Mouse (Mus musculus) large intestine, adult 2 months (tissue): ENCODE results near the gene Gm6040. TPM values are rescaled to one million over a fixed set of nuclear protein-coding genes. Genes with fewer than 3 reads are reported as not detected.

ENCODE experiments used
- DNase-seq: peaks from one replicate; pipeline ENCODE4 v3.0.0-alpha.2; 2012; ENCODE audit warnings: low read depth, low spot score
- WGBS: fragments of 180-500 bp; shearing (Covaris S2); methylation state at CpG from one replicate; pipeline ENCODE4 v1.1.7; 2018; 5-methylcytosine and 5-hydroxymethylcytosine counted together
- polyA plus RNA-seq: library from polyadenylated mRNA; depleted of rRNA; stranded (reverse); fragments of >200 nt; gene quantifications from 2 replicates; pipeline ENCODE4 v1.2.3, GENCODE M21; 2012; rRNA removed

Gm6040 gene
- not detected in 2 replicates for polyA plus RNA-seq

- WGBS, result 76% methylated on average over 3 of the region's 3 CpGs
- DNase-seq, result no peak
Measured at GRCm38 (mm10) chr8:20921971-20922370, at the start of gene Gm6040. Gene Gm6040, minus strand, starts transcription at chr8:20922071.

GRCm38 (mm10) chr8:20964531-20964930, 42.7 kb upstream of the Gm6040 start:
- WGBS, result 59% methylated on average over 2 of the region's 2 CpGs
- no peak for DNase-seq

DNA sequence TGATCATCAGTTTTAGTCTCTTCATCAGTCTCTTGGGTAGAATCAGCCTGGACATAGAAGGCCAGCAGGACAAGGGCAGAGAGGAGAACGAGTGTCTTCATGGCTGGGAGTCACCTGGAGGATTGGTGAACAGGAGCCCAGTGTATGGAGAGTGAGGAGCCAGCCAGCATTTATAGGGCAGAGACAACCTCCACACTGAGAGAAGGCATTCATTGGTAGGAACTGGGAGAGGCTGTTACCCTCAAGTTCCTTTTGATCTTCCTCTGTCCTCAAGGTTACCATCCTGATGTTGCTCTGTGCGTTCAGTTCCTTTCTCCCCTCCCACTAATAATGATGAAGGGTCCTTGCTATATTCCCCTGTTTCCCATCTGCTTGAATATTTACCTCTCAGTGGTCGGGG, 22.7 kb upstream of the Gm6040 start, which contains the start of gene AY761185:
Gene AY761185, minus strand, starts transcription at position 101 of the 400 bp plus-strand sequence.
- 72% methylated on average over 3 of the region's 3 CpGs for WGBS
- DNase-seq, result no peak

DNA sequence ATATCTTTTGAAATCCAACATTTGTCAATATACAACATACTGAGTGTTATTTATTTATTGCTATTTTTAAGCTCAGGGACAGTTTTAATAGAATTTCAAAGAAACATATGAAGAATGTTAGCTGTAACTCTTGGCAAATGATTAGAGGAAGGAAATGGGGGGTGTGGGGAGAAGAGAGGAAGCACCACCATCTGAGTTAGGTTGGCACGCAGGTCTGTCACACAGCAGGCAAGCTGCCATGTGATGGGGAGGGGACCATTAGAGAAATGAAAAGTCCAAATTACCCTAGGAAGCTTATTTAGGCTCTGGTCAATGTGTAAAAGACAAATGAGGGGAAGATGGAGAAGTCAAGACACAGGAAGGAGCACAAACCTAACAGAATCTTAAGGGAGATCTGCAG, 9.6 kb downstream of the Gm6040 start:
- DNase-seq, result no peak
- WGBS, result 82% methylated on average over 1 of the region's 1 CpGs

DNA sequence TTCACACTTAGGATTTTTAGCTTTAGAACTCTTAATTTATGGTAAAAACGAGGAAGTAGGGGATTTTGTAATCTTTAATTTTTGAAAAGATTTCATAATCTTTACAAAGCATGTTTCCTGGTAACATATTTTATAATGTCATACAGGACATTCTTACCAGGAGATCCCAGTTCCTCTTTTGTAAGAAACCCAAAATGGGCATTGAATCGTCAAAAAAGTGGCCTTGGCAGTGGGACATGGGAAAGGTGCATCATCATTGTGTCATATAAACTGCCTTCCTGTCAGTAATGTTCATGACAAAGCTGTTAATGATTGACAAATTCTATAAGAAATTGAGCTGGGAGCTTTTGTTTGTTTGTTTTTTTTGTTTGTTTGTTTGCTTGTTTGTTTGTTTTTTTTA, 13.6 kb downstream of the Gm6040 start:
- 46% methylated on average over 2 of the region's 2 CpGs for WGBS
- no peak for DNase-seq

DNA sequence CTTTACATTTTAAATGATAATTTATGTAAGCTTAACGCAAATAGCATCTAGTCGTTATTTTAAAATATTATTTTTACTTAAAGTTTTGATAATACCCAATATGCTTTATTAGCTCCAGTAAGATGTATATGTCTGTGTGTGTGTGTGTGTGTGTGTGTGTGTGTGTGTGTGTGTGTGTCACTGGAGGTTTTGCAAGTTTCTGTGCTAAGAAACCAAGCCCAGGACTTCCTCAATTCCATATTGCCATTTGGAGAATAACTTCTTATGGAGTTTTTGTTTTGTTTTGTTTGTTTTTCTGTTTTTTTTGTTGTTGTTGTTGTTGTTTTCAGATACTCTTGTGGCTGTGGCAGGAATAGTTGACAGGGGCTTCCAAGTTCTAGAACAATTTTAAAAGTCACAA, 14.8 kb downstream of the Gm6040 start:
- DNase-seq, result no peak
- 92% methylated on average over 2 of the region's 2 CpGs for WGBS

- 33% methylated on average over 2 of the region's 2 CpGs for WGBS
- no peak for DNase-seq
Measured at GRCm38 (mm10) chr8:20902527-20902926, 19.3 kb downstream of the Gm6040 start, which contains the start of gene Gm15056. Gene Gm15056, minus strand, starts transcription at chr8:20902627.

DNA sequence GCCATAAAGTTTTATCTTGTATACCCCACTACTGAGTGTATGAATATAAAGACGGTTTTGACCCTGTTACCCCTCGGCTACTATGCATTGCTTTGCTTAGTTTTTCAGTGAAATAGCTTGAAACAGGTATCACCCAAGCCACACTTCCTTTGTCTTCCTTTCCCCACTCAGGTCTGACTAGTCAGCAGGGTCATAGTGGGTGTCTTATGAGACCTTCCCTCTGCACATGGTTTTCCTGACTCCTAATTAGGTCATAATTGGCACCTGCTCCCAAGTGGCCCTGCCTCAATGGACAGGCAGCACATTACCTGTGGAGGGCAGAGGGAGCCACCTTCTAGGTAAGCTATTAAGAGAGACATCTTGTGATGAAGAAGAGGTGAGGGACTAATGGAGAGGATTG, 29.5 kb downstream of the Gm6040 start, which contains the start of gene Defb33:
Gene Defb33, plus strand, starts transcription at position 301 of the 400 bp plus-strand sequence.
- DNase-seq, result no peak
- WGBS, result 83% methylated on average over 2 of the region's 2 CpGs

- DNase-seq, result no peak
Measured at GRCm38 (mm10) chr8:20874608-20875007, 47.3 kb downstream of the Gm6040 start.

More at GRCm38 (mm10) chr8:20874608-20875007, 47.3 kb downstream of the Gm6040 start:
- 29% methylated on average over 6 of the region's 6 CpGs for WGBS

Other genes with a start within 250 kb of the Gm6040 start
- gene Defb33, start 29.4 kb downstream of the Gm6040 start, polyA plus RNA-seq, result not detected in 2 replicates
- 0.94 TPM in 1 of 2 replicates, not detected in the other for gene Gm15056, start 19.4 kb downstream of the Gm6040 start, polyA plus RNA-seq
- gene AY761185, start 22.6 kb upstream of the Gm6040 start, polyA plus RNA-seq, result 1.0 TPM in 1 of 2 replicates, not detected in the other
- 11,975 TPM in 1 of 2 replicates, not detected in the other for gene Defa21, start 103.5 kb upstream of the Gm6040 start, polyA plus RNA-seq
- gene Defa23, start 133.0 kb upstream of the Gm6040 start, polyA plus RNA-seq, result 3,983 and 4,387 TPM in 2 replicates
- 17.6 and 759 TPM in 2 replicates for gene Defa35, start 143.0 kb upstream of the Gm6040 start, polyA plus RNA-seq
- gene Defa25, start 162.4 kb upstream of the Gm6040 start, polyA plus RNA-seq, result not detected in 2 replicates
- gene Gm14851, start 174.0 kb upstream of the Gm6040 start, polyA plus RNA-seq, result 11.0 and 2,603 TPM in 2 replicates
- 502 and 3,193 TPM in 2 replicates for gene Defa30, start 212.6 kb upstream of the Gm6040 start, polyA plus RNA-seq
- gene Defa22, start 240.2 kb upstream of the Gm6040 start, polyA plus RNA-seq, result 19.9 and 10,493 TPM in 2 replicates